Mouse (Mus musculus): Measurements from ENCODE around the gene Naa11. TPM values are rescaled to one million over a fixed set of nuclear protein-coding genes. Genes with fewer than 3 reads are reported as not detected.

Gene Naa11
- total RNA-seq (2021): not detected

DNA sequence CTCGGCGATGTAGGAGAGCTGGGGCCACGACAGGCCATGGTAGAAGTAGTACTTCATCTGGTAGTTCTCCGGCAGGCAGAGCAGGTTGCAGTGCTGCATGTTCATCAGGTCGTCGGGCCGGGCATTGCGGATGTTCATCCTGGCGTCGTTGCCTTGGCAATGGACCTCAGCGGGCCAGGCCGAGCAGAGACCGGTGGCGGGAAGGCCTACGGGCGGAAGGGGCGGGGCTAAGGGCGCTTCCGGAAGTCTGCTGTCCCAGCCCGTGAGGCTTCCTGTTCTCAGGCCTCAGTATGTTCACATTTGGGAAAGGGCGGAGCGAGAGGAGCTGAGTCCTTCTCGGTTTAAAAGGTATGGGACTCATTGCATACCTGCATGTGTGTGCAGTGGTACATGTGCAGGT is at the start of gene Naa11:
TSS of gene Naa11 (minus strand) at position 220 of the 400 bp plus-strand sequence.
- no peak for DNase-seq (ENCODE audit: low spot score in 2 of 2)
- intact Hi-C loops (cut with DNase I): no loop called here

DNA sequence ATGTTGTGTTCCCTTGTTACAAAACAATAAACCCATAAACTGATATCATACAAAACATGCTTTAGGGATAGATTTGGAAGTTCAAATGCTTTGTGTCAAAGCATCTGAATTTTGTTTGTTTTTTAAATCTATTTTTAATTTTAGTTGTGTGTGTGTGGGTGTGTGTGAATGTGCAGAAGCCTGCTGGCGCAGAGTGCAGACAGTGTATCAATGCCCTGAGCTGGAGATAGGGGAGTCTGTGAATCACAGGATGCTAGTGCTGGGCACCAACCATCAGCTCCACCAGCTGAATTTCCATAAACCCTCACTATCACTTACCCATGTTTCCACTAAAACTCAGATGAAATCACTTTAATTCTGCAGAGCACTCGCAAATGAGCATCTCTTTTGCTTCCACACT is 40.3 kb upstream of the Naa11 start:
- DNase-seq (ENCODE audit: low spot score in 2 of 2): no peak
- intact Hi-C loops (cut with DNase I): no loop called here

DNA sequence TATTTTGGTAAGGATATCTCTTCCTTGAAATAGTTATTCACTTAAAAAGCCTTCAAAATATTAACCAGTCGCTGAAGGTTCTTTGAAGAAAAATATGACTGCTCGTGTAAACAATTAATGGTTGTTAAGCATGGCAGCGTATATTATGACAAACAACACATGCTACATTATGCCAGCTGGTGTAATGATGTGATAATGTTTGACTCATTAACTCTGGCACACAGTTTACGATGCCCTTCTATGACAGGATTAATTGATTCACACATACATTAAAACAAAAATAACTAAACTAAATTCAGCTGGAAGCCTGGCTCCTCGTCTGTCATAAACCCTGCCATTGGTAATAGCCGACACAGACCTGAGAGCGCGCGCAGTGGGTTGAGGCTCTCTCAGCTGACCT is 37.8 kb upstream of the Naa11 start:
- intact Hi-C loops (cut with DNase I): no loop called here
- no peak for DNase-seq (ENCODE audit: low spot score in 2 of 2)

DNA sequence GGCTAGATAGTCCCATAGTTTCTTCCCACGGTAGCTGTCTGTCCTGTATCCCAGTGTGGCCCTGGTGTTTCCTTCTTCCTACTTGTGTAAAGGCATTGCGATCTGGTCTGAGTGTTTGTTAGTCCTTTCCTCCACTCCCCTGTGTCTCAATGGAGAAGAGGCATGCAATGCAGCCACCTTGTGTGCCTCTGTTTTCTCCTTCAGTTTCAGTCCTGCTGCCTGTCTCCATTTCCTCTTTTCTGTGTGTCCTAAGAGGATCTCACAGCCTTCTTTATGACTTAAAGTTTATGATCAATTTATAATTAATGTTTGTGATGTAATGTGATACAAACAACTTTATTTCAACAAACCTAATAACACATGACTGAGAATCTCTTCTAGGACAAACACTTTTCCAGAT is 29.5 kb upstream of the Naa11 start:
- DNase-seq (ENCODE audit: low spot score in 2 of 2): no peak
- intact Hi-C loops (cut with DNase I): no loop called here

DNA sequence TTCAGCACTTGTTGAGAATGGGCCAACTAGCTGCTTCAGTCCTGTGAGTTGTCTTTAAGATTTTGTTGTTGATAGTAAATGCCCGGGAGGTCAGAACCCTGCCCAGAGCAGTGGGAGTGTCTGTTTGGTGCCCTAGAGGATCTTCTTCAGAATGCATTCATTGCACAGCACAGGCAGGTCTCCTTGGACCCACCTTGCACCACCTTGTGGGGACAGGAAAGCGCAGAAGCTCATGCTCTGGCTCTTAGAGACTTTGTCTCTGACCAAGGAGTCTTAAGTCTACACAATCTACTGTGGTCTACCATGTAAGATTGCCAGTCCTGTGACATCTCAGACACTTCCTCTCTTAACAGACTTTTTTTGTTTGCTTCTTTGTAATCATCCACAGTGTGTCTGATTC is 25.0 kb upstream of the Naa11 start:
- DNase-seq (ENCODE audit: low spot score in 2 of 2): no peak
- intact Hi-C loops (cut with DNase I): no loop called here

DNA sequence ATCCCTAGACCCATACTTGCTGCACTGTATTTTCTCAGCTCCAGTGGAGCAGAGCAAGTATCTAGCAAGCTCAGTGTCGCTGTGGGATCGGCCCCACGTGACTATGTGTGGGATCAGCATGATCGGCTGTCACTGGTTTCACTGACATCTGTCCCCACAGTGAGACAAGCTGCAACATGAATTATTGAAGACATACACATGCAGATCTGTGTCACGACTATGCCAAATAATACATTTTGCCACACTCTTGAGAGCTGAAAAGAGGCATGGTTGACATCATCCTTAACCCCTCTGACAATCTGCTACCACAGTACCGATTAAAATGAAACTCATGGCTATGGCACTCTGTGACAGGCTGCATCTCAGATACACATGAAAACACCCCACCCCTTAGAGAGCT is 23.7 kb upstream of the Naa11 start:
- intact Hi-C loops (cut with DNase I): no loop called here
- DNase-seq (ENCODE audit: low spot score in 2 of 2): no peak

DNA sequence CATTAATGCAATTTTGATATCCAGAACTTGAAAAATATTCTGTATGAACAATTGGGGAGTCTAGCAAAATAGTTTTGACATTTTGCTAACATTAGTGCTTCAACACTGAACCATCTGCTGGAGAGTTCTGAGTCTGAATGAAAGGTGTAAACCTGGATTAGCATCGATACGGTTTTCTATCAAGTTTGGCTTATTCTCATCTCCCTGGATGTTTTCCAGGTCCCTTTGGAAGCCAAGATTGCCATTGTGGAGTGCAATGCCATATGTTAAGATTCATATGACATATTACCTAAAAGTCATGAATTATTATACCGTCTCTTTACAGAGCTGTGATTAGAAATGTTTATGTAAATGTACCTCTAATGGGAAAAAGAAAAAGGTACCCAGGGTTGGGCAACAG is 21.5 kb upstream of the Naa11 start:
- intact Hi-C loops (cut with DNase I): no loop called here
- no peak for DNase-seq (ENCODE audit: low spot score in 2 of 2)

DNA sequence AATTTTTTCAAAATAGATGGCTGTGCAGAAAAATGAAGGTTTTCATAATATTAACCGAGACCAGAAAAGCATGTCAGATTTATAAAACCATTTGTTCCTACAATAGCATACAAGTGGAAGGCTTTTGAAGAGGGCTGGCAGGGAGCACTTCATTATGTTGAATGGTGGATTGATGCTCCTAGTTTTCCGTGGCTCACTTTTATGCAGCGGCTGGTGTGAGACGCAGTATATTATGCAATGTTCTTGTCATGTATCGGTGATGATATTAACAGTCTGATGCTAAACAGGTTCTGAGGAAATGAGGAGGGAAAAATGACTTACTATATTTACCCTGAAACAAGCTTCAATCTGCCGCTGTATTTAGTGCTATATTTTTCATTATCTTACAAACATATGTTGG is 18.0 kb upstream of the Naa11 start:
- intact Hi-C loops (cut with DNase I): no loop called here
- DNase-seq (ENCODE audit: low spot score in 2 of 2): no peak

DNA sequence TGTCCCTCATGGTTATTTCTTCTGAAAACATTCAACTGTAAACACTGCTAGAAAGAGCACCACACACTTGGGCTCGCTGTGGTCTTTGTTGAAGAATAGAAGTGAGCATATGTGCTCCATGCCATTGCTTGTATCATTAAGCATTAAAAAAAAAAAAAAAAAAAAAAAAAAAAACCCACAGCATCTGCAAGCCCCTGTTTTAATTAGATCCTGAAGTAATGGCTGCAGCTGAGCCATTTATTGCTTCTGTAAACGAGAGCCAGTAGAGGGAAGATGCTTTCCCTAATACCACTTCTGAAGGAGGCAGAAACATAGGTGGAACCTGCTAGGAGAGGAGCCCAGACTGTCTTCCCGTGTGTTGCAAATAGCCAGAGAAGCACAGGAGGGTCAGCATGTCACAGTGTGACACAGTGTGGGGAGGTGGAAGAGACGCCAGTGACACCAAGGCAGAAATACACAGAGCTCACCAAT is 17.1 kb upstream of the Naa11 start:
- intact Hi-C loops (cut with DNase I): no loop called here
- DNase-seq (ENCODE audit: low spot score in 2 of 2): no peak

DNA sequence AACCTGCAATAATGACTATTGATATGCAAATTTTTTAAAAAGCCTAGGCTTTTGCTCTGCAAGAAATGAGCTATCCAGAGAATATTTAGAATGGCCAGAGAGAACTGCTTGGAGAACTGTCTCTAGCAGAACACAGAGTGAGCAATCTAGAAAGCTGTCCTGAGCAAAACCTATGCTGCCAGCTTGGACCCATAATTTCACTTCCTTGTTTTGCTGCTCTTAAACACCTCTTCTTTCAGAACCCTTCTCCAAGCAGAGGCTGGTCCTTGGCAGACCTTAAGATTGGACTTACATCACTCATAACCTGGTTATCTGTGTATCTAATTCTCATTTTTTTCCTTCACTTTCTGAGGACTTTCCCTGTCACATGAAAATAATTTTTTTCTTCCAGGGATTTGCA is 8.9 kb upstream of the Naa11 start:
- intact Hi-C loops (cut with DNase I): no loop called here
- DNase-seq (ENCODE audit: low spot score in 2 of 2): no peak

DNA sequence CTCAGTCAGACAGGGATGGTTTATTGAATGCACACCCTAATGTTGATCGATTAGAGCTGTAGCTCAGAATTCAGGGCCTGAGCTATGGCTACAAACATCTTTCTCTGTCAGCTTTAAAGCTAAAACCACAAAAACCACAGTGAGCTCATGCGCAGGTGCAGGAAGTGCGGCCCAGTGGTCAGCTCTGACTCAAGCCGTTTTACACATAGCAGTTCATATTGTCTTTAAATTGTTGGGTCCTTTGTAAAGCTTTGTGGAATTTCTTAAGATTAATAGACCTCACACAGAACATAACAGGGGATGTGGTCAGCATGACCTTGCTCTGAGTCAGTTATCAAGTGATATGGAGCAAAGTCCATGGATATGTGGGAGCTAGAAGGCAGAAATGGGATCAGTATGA is 5.4 kb upstream of the Naa11 start:
- no peak for DNase-seq (ENCODE audit: low spot score in 2 of 2)
- intact Hi-C loops (cut with DNase I): no loop called here

DNA sequence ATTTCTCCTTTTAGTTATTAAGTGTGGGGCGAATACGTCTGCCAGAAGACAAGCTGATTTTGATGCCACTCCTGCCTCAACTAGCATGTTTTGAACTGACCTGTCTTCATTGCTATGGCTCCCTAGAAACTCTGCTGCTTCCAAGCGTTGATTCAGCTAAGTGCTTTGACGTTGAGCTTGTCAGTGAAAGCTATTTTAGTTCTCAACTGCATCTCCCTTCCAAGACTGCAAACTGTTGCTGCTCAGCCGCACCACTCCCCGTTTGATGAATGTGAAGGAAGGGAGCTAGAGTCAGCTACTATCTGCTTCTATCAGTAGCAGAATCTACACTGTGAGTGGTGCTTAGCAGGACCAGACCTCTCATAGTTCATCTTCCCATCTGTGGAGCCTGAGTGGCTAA is 4.6 kb downstream of the Naa11 start:
- DNase-seq (ENCODE audit: low spot score in 2 of 2): no peak
- intact Hi-C loops (cut with DNase I): no loop called here

DNA sequence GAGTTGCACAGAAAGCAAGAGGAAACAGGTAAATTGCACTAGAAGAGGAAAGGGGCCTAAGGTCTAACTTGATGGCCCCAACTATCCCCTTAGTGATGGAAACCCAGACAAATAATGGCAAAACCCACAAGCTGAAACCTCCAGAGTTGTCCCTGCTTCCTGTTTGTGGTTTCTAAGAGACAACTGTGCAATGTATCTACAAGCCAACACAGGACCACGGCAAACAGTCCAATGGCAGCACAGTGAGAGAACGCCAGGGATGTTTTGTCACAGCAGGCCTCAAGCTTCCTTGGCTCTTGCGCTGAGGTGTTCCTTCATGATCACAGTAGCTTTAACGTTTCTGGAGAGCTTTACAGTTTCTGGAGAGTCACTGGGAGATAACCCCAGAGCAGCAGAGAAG is 7.8 kb downstream of the Naa11 start:
- intact Hi-C loops (cut with DNase I): no loop called here
- DNase-seq (ENCODE audit: low spot score in 2 of 2): no peak

DNA sequence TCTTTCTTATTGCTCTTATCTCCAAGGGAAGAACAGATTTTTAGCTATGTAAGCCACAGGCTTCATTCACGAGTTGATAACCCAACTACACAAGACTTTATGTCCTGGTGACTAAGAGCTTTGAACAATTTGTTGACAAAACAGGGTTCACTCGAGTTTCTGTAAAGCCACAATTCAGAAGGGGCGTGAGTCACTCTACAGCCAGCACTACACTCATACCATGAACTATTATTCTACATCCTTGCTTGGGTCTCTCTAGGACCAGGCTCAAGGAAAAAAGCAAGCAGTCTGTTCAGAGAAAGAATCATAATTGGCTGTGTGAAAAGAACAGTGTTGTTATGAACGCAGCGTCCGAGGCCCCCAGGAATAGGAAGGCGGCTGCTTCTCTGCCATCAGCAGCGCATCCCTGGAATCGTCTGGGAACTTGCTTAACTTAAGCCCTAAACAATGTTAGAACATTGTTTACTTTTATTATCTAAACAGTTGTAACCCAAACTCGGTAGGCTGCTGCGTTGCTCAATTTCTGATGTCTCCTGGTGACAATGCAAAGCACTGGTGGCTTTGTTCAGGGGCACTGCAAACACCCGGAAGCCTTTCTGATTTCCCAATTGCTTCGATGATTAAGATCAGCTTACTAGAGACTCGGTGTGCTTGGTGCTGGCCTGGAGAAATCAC is 9.5 kb downstream of the Naa11 start:
- no peak for DNase-seq (ENCODE audit: low spot score in 2 of 2)
- intact Hi-C loops (cut with DNase I): no loop called here

DNA sequence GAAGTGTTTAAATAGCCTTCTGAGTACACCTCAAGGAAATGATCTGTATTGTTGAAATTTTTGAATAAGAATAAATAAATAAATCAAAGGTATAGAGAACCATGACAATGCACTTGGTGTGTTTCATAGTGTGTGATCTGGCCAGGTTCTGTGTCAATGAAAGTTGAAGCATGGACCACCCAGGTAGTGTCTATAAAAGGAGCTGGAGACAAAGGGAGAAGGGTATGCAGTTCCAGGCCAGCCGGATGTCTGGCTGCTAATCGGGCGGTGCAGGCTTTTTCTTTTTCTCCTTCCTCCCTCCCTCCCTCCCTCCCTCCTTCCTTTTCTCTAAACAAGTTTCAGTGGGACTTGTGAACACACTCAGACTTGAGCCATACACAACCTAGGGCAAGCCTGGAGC is 12.2 kb downstream of the Naa11 start:
- no peak for DNase-seq (ENCODE audit: low spot score in 2 of 2)
- intact Hi-C loops (cut with DNase I): no loop called here

DNA sequence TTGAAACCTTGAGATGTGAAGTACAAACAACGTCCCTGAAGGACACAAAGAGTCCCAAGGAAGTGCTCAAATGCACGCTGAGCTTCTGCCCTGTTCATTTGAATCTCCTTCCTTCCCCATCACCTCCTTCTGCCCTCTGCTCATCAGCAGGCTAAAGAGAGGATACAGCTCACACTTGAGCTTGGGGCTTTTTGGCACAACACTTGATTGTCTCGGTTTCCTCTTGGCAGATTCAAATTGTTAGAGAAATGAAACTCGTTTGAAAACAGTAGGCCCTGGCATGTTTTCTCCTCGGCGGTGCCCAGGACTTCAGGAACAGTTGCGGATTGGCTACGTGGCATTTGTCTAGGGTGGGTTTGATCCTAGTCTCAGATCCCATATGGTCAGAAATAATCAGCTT is 27.4 kb downstream of the Naa11 start:
- DNase-seq (ENCODE audit: low spot score in 2 of 2): no peak
- intact Hi-C loops (cut with DNase I): no loop called here

DNA sequence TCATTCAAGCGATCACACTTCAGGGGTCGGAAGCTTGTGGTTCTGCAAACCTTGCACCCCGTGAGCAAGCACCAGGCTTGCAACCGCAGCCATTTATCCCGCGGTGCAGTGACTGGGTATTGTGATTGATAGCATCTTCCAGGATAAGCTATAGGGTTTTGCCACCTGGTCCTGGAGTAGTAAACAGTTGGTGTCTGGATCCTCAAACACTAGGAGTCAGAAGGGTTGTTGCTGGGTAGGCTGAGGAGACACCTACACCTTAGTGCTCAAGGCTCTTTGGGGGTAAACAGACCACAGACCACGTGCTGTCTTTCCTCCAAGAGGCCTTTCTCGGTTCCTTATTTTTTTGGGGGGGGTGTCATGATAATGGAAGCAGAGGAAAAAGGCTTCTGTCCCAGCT is 27.9 kb downstream of the Naa11 start:
- intact Hi-C loops (cut with DNase I): no loop called here
- no peak for DNase-seq (ENCODE audit: low spot score in 2 of 2)

DNA sequence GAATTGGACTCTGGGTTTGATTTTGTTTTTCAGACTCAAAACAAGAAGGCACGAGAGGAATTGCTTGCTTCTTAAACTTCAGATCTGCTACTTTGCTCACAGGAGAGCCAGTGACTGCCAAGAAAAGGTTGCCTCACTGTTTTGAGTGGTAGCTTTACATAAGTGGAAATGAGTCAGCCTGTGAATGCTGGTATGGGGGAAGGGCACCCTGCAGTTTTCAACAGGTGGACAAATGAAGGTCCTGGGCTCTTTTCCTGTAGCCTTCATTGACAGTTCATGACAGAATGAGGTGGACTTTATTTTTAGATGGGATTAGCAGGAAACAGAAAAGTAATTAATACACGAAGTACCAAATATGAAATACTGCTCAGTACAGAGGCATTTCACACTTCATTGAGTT is 29.6 kb downstream of the Naa11 start:
- no peak for DNase-seq (ENCODE audit: low spot score in 2 of 2)
- intact Hi-C loops (cut with DNase I): no loop called here

DNA sequence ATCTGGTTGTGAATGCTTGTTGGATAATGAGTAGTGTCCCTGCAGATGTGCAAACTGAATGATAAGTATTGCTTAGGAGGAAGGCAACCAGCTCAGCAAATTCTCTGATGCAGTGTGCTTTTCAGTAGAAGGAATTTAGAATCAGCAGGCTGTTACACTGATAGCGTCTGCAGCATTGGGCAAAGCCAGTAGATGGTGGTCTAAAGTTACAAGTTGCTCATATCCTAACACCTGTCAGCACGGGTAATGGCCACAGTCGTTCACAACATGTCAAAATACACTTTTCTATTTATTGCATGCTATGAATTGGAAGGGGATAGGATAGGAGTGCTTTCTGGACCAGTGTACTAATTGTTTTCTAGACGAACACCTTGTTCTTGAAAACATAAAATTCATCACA is 33.1 kb downstream of the Naa11 start:
- intact Hi-C loops (cut with DNase I): no loop called here
- DNase-seq (ENCODE audit: low spot score in 2 of 2): no peak

DNA sequence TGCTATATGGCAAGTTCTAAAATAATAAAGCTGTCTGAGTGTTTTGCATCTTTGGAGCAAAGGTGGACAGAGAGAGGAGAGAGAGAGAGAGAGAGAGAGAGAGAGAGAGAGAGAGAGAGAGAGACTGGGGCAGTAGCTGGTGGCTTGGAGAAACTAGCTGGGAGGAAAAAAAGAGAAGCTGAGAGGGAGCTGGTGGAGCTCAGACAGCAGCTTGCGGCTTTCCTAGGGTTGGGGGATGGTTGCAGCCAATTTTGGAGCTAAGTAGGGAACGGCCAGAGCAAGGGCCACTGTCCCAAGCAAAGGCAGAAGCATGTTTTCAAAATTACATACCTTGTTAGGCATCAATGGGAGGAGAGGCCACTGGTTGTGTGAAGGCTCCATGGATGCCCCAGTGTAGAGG is 36.0 kb downstream of the Naa11 start:
- intact Hi-C loops (cut with DNase I): no loop called here
- DNase-seq (ENCODE audit: low spot score in 2 of 2): no peak

DNA sequence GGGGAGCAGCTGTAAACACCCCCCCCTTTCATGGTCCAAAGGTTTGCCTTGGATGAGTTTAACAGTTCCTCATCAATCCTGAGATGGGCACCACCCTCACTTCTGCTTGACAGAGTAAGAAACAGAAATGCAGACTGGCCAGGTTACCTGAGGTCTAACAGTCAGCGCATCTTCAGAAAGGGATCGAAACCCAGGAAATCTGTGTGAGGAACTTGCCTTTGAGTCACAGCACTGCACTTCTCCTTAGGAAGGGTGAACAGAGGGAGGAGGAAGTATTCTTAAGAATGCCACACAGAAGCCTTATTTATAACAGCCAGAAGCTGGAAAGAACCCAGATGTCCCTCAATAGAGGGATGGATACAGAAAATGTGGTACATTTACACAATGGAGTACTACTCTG is 37.0 kb downstream of the Naa11 start:
- DNase-seq (ENCODE audit: low spot score in 2 of 2): no peak
- intact Hi-C loops (cut with DNase I): no loop called here

DNA sequence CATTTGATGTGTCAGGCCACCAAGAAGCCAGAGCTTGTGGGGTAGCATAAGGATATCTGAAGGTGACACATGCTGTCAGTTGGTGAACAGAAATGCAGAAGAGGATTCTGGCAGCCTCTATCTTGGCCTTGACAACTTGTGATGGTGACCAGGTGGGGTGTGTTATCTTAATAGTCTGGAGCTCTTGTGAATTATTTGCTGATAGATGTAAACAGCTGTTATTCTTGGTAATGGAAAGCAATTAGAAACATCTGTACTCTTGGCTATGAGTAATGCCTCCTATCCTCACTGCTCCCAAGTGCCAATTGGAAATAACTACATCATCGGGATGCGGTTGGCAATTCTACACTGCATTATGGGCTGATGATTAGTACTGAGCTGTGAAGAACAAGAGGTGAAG is 43.4 kb downstream of the Naa11 start:
- intact Hi-C loops (cut with DNase I): no loop called here
- DNase-seq (ENCODE audit: low spot score in 2 of 2): no peak

All from left cerebral cortex, postnatal 36 days (tissue).